Mouse (Mus musculus) heart, embryonic 10.5 days (tissue): ENCODE measurements around the gene Rnf183. TPM values are rescaled to one million over a fixed set of nuclear protein-coding genes. Genes with fewer than 3 reads are reported as not detected.

Experiments
- DNase-seq: peaks from one replicate; pipeline ENCODE4 v3.0.0-alpha.2; 2017; ENCODE audit warnings: low spot score
- H3K27ac ChIP-seq: fragments of 300-500 bp; sonication (generic); 2 replicates; pipeline ENCODE4 v1.5.1; 2016; ENCODE audit warnings: mild to moderate bottlenecking
- H3K27me3 ChIP-seq: fragments of 300-500 bp; sonication (generic); 2 replicates; pipeline ENCODE4 v1.6.1; 2016; ENCODE audit warnings: mild to moderate bottlenecking; ENCODE audit not compliant: poor library complexity, insufficient read depth, severe bottlenecking
- H3K36me3 ChIP-seq: fragments of 300-500 bp; sonication (generic); 2 replicates; pipeline ENCODE4 v1.6.1; 2016; ENCODE audit warnings: mild to moderate bottlenecking, moderate library complexity
- H3K4me1 ChIP-seq: fragments of 300-500 bp; sonication (generic); 2 replicates; pipeline ENCODE4 v1.6.1; 2016; ENCODE audit warnings: mild to moderate bottlenecking
- H3K4me3 ChIP-seq: fragments of 300-500 bp; sonication (generic); 2 replicates; pipeline ENCODE4 v1.5.1; 2016; ENCODE audit warnings: mild to moderate bottlenecking, moderate library complexity
- H3K9me3 ChIP-seq: fragments of 300-500 bp; sonication (generic); 2 replicates; pipeline ENCODE4 v1.6.1; 2016; ENCODE audit warnings: mild to moderate bottlenecking, moderate library complexity
- WGBS: fragments of 180-500 bp; shearing (Covaris S2); methylation state at CpG from one replicate; pipeline ENCODE4 v1.1.7; 2016; 5-methylcytosine and 5-hydroxymethylcytosine counted together
- polyA plus RNA-seq: library from polyadenylated mRNA; unstranded; fragments of >200 nt; fragmentation: Nextera tagmentation; extraction: Ambion mirVana; gene quantifications from 2 replicates; pipeline ENCODE4 v1.2.1, GENCODE M21; 2016

The Rnf183 gene
- polyA plus RNA-seq, 1 experiment from 2014 or later, result not detected

- Histone ChIP-seq H3K36me3 (0 out of 2 replicates have a peak, but pooled peaks cover 3% of the 10 kb centered on the region), H3K9me3 (no peaks in the 10 kb centered on the region), H3K4me1 (0 out of 2 replicates have a peak, but pooled peaks cover 3% of the 10 kb centered on the region), H3K4me3 (no peak overlapping the region), H3K27ac (no peak overlapping the region), H3K27me3 (no peaks in the 10 kb centered on the region)
- WGBS, result 89% methylated on average over 3 of the region's 3 CpGs
- DNase-seq, result no peak
Measured at GRCm38 (mm10) chr4:62459081-62459480, 24.0 kb upstream of the Rnf183 start.

- no peak overlapping the region for H3K27ac ChIP-seq
- WGBS, result 52% methylated on average over 5 of the region's 5 CpGs
- no peak for DNase-seq
Measured at GRCm38 (mm10) chr4:62454995-62455394, 19.9 kb upstream of the Rnf183 start.

GRCm38 (mm10) chr4:62440986-62441385 is 5.9 kb upstream of the Rnf183 start:
- no peaks in the 10 kb centered on the region for H3K4me1 ChIP-seq
- 66% methylated on average over 4 of the region's 4 CpGs for WGBS
- no peak for DNase-seq
- H3K9me3 ChIP-seq, result no peaks in the 10 kb centered on the region; the same call in 1 of the 2 replicates
- no peak overlapping the region for H3K27ac ChIP-seq
- H3K36me3 ChIP-seq, result no peaks in the 10 kb centered on the region
- H3K4me3 ChIP-seq, result no peak overlapping the region
- H3K27me3 ChIP-seq, result no peaks in the 10 kb centered on the region

More at GRCm38 (mm10) chr4:62454995-62455394, 19.9 kb upstream of the Rnf183 start:
- H3K4me3 ChIP-seq, result no peak overlapping the region
- no peaks in the 10 kb centered on the region for H3K9me3 ChIP-seq
- no peaks in the 10 kb centered on the region for H3K27me3 ChIP-seq
- no peaks in the 10 kb centered on the region for H3K4me1 ChIP-seq
- no peaks in the 10 kb centered on the region for H3K36me3 ChIP-seq

GRCm38 (mm10) chr4:62440544-62440943 is 5.5 kb upstream of the Rnf183 start:
- DNase-seq, result no peak
- Histone ChIP-seq H3K36me3 (no peaks in the 10 kb centered on the region), H3K27me3 (no peaks in the 10 kb centered on the region), H3K9me3 (no peaks in the 10 kb centered on the region; the same call in 1 of the 2 replicates), H3K4me3 (no peak overlapping the region), H3K4me1 (no peaks in the 10 kb centered on the region), H3K27ac (no peak overlapping the region)
- WGBS, result 73% methylated on average over 4 of the region's 4 CpGs

GRCm38 (mm10) chr4:62439793-62440192 is 4.7 kb upstream of the Rnf183 start:
- 43% methylated on average over 4 of the region's 4 CpGs for WGBS
- Histone ChIP-seq H3K27ac (no peak overlapping the region), H3K4me3 (no peak overlapping the region), H3K9me3 (no peaks in the 10 kb centered on the region; the same call in 1 of the 2 replicates), H3K27me3 (no peaks in the 10 kb centered on the region), H3K4me1 (no peaks in the 10 kb centered on the region), H3K36me3 (no peaks in the 10 kb centered on the region)
- no peak for DNase-seq

GRCm38 (mm10) chr4:62437871-62438270 is 2.8 kb upstream of the Rnf183 start:
- H3K36me3 ChIP-seq, result no peaks in the 10 kb centered on the region
- no peak overlapping the region for H3K27ac ChIP-seq
- no peaks in the 10 kb centered on the region for H3K4me1 ChIP-seq
- no peak for DNase-seq
- no peaks in the 10 kb centered on the region for H3K9me3 ChIP-seq
- H3K27me3 ChIP-seq, result no peaks in the 10 kb centered on the region
- 84% methylated on average over 7 of the region's 7 CpGs for WGBS
- H3K4me3 ChIP-seq, result no peak overlapping the region

GRCm38 (mm10) chr4:62437256-62437778 is 2.3 kb upstream of the Rnf183 start:
- H3K4me3 ChIP-seq, result no peak overlapping the region
- H3K4me1 ChIP-seq, result no peaks in the 10 kb centered on the region
- WGBS, result 83% methylated on average over 3 of the region's 3 CpGs
- H3K9me3 ChIP-seq, result no peaks in the 10 kb centered on the region
- no peaks in the 10 kb centered on the region for H3K36me3 ChIP-seq
- DNase-seq, result no peak
- no peak overlapping the region for H3K27ac ChIP-seq
- no peaks in the 10 kb centered on the region for H3K27me3 ChIP-seq

- Histone ChIP-seq H3K9me3 (no peaks in the 10 kb centered on the region), H3K4me1 (no peaks in the 10 kb centered on the region), H3K4me3 (no peak overlapping the region), H3K36me3 (no peaks in the 10 kb centered on the region), H3K27me3 (0 out of 2 replicates have a peak, but pooled peaks cover under 1% of the 10 kb centered on the region), H3K27ac (no peak overlapping the region)
- no peak for DNase-seq
- WGBS, result 74% methylated on average over 7 of the region's 7 CpGs
Measured at GRCm38 (mm10) chr4:62433939-62434870, 847 bp downstream of the Rnf183 start.

- 79% methylated on average over 4 of the region's 4 CpGs for WGBS
- DNase-seq, result no peak
- Histone ChIP-seq H3K27ac (no peak overlapping the region), H3K4me1 (peaks cover 12% of the 10 kb centered on the region), H3K4me3 (no peak overlapping the region), H3K27me3 (peaks cover 8% of the 10 kb centered on the region; the same call in 1 of the 2 replicates), H3K36me3 (no peaks in the 10 kb centered on the region), H3K9me3 (no peaks in the 10 kb centered on the region)
Measured at GRCm38 (mm10) chr4:62431522-62431921, 3.5 kb downstream of the Rnf183 start.

- H3K4me1 ChIP-seq, result peaks cover 12% of the 10 kb centered on the region
- H3K27me3 ChIP-seq, result peaks cover 8% of the 10 kb centered on the region; the same call in 1 of the 2 replicates
- no peak for DNase-seq
- no peak overlapping the region for H3K4me3 ChIP-seq
- no peak overlapping the region for H3K27ac ChIP-seq
- H3K36me3 ChIP-seq, result peaks cover 2% of the 10 kb centered on the region
- no peaks in the 10 kb centered on the region for H3K9me3 ChIP-seq
Measured at GRCm38 (mm10) chr4:62430678-62431077, 4.4 kb downstream of the Rnf183 start.

- no peak for DNase-seq
- H3K4me3 ChIP-seq, result no peak overlapping the region
- 86% methylated on average over 9 of the region's 9 CpGs for WGBS
Measured at GRCm38 (mm10) chr4:62429616-62430015, 5.4 kb downstream of the Rnf183 start.

GRCm38 (mm10) chr4:62427978-62428758 is 6.9 kb downstream of the Rnf183 start:
- WGBS, result 60% methylated on average over 17 of the region's 17 CpGs
- DNase-seq, result peak; percentile 75
- H3K9me3 ChIP-seq, result no peaks in the 10 kb centered on the region
- no peak overlapping the region for H3K4me3 ChIP-seq
- peaks cover 27% of the 10 kb centered on the region for H3K36me3 ChIP-seq
- peaks cover 8% of the 10 kb centered on the region; the same call in 1 of the 2 replicates for H3K27me3 ChIP-seq
- H3K27ac ChIP-seq, result no peak overlapping the region
- peaks cover 12% of the 10 kb centered on the region for H3K4me1 ChIP-seq

More at GRCm38 (mm10) chr4:62429616-62430015, 5.4 kb downstream of the Rnf183 start:
- no peak overlapping the region for H3K27ac ChIP-seq
- H3K4me1 ChIP-seq, result peaks cover 12% of the 10 kb centered on the region
- peaks cover 8% of the 10 kb centered on the region; the same call in 1 of the 2 replicates for H3K27me3 ChIP-seq
- H3K36me3 ChIP-seq, result peaks cover 13% of the 10 kb centered on the region
- H3K9me3 ChIP-seq, result no peaks in the 10 kb centered on the region
